Mouse (Mus musculus): ENCODE data around the gene Schip1.

Gene Schip1

GRCm38 (mm10) chr3:68388023-68388422 lies 323.4 kb downstream of the Schip1 start:
- DNase-seq (ENCODE audit: low spot score), result no peak

- no peak for DNase-seq (ENCODE audit: low spot score)
Observed at GRCm38 (mm10) chr3:68393578-68393977, 329.0 kb downstream of the Schip1 start.

- DNase-seq (ENCODE audit: low spot score), result no peak
Observed at GRCm38 (mm10) chr3:68398691-68399090, 334.1 kb downstream of the Schip1 start.

GRCm38 (mm10) chr3:68400121-68400520 lies 335.5 kb downstream of the Schip1 start:
- no peak for DNase-seq (ENCODE audit: low spot score)

- DNase-seq (ENCODE audit: low spot score), result no peak
Observed at GRCm38 (mm10) chr3:68403343-68403742, 338.7 kb downstream of the Schip1 start.

GRCm38 (mm10) chr3:68403783-68404217 lies 339.2 kb downstream of the Schip1 start:
- no peak for DNase-seq (ENCODE audit: low spot score)

- no peak for DNase-seq (ENCODE audit: low spot score)
Observed at GRCm38 (mm10) chr3:68405724-68406123, 341.1 kb downstream of the Schip1 start.

GRCm38 (mm10) chr3:68412262-68412661 lies 347.7 kb downstream of the Schip1 start:
- DNase-seq (ENCODE audit: low spot score), result no peak

GRCm38 (mm10) chr3:68419792-68420191 lies 355.2 kb downstream of the Schip1 start:
- no peak for DNase-seq (ENCODE audit: low spot score)

GRCm38 (mm10) chr3:68420927-68421326 lies 356.3 kb downstream of the Schip1 start:
- DNase-seq (ENCODE audit: low spot score), result no peak

GRCm38 (mm10) chr3:68421849-68422248 lies 357.2 kb downstream of the Schip1 start:
- DNase-seq (ENCODE audit: low spot score), result no peak

GRCm38 (mm10) chr3:68428081-68428480 lies 363.5 kb downstream of the Schip1 start:
- DNase-seq (ENCODE audit: low spot score), result no peak

GRCm38 (mm10) chr3:68434435-68434834 lies 369.8 kb downstream of the Schip1 start:
- DNase-seq (ENCODE audit: low spot score), result no peak

- no peak for DNase-seq (ENCODE audit: low spot score)
Observed at GRCm38 (mm10) chr3:68434897-68435296, 370.3 kb downstream of the Schip1 start.

- DNase-seq (ENCODE audit: low spot score), result no peak
Observed at GRCm38 (mm10) chr3:68448480-68448879, 383.9 kb downstream of the Schip1 start.

- no peak for DNase-seq (ENCODE audit: low spot score)
Observed at GRCm38 (mm10) chr3:68451634-68452033, 387.0 kb downstream of the Schip1 start.

GRCm38 (mm10) chr3:68453266-68453665 lies 388.7 kb downstream of the Schip1 start:
- no peak for DNase-seq (ENCODE audit: low spot score)

- DNase-seq (ENCODE audit: low spot score), result no peak
Observed at GRCm38 (mm10) chr3:68453719-68454455, 389.3 kb downstream of the Schip1 start.

- DNase-seq (ENCODE audit: low spot score), result no peak
Observed at GRCm38 (mm10) chr3:68466643-68467042, 402.0 kb downstream of the Schip1 start.

- no peak for DNase-seq (ENCODE audit: low spot score)
Observed at GRCm38 (mm10) chr3:68467941-68468687, 403.5 kb downstream of the Schip1 start.

GRCm38 (mm10) chr3:68469643-68470042 lies 405.0 kb downstream of the Schip1 start:
- no peak for DNase-seq (ENCODE audit: low spot score)

- no peak for DNase-seq (ENCODE audit: low spot score)
Observed at GRCm38 (mm10) chr3:68470061-68470460, 405.5 kb downstream of the Schip1 start.

- DNase-seq (ENCODE audit: low spot score), result no peak
Observed at GRCm38 (mm10) chr3:68470622-68471021, 406.0 kb downstream of the Schip1 start.
